Mouse (Mus musculus): ENCODE measurements around the gene Gpd2.
A peak's percentile ranks its signal among the peaks of the same experiment; 100 is the strongest.

Gpd2 gene

DNA sequence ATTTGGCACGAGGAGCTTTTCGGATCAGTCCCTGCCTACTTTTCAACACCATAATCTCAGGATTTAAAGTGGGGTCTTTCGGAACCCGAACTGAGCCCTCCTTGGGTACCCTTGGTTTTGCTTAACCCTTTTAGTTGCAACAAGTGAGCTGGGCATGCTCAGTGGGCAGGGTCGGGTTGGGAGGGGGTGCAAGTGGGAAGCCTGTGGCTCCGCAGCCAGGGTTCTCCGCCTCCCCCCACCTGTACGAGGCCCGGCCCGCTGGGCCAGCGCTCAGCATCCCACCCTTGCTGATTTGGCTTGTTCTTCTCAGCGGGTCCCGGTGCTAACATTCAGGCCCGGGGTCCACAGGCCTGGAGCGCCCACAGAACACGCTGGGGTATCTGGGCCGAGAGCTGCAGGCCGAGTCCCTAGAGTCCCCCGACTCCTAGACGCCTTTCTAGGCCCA, at the start of gene Gpd2:
Gene Gpd2 (plus strand): TSS at position 161 of the 445 bp plus-strand sequence.
- no peak for DNase-seq (ENCODE audit: low spot score)

DNA sequence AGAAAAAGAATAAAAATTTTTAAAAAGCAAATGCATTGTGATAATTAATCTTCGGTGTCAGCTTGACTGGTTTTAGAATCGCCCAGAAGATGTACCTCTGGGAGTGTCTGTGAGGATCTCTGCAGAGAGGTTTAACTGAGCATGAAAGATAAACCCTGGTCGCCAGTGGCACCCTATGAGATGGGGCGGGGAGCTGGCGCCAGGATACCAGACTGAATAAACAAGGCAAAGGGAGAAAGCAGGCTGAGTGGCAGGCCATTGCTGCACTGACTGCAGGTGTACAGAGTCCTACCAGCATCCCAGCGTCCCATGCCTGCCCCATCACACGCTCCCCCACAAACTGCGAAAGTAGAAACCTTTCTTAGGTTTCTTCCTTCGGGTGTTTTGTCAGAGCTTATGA, 49.2 kb upstream of the Gpd2 start:
- no peak for DNase-seq (ENCODE audit: low spot score)

GRCm38 (mm10) chr2:57190884-57191283, 46.6 kb upstream of the Gpd2 start:
- no peak for DNase-seq (ENCODE audit: low spot score)

- DNase-seq (ENCODE audit: low spot score): no peak
Measured at GRCm38 (mm10) chr2:57199046-57199445, 38.4 kb upstream of the Gpd2 start.

GRCm38 (mm10) chr2:57208472-57209083, 28.9 kb upstream of the Gpd2 start:
- no peak for DNase-seq (ENCODE audit: low spot score)

DNA sequence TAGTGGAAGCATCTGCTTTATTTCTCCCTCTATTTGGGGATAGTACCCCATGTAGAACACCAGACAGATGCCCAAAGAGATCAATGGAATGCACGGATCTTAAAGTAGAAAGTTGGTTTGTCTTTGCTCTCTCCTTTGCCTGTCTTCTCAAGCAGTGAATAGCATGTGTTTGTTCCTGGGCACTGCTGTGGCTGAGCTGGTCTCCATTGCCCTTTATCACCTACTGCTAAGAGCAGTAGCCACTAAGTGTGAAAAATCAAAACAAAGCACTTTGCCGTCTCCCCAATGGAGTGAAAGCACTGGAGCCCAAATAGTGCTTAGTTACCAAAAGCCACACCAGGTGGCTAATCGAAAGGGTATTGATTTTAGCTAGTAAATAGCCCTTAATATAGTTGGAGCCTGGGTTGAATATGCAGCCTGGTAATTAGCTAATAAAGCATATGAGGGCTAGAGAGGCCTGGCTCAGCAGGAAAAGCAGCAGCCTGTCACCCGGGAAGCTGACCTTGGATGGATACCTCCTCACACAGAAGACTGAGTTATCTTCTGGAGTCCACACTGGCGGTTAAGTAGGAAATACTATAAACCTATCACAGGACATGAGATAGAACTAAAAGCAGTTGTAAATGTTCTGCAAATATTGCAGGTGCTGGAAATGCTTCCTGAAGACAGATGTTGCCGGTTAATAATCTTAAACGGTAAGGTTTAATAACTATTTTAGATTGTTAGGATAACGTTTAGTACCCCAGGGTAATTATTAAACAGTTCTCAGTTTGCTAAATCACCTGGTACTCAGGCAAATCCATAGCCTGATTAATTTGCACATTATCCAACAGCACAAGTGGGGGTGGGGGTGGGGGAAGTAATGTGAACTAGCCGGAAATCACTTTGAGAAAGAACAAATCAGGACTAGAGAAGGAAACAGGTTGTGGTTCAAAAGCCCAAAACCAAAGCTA, 26.1 kb upstream of the Gpd2 start:
- no peak for DNase-seq (ENCODE audit: low spot score)

DNA sequence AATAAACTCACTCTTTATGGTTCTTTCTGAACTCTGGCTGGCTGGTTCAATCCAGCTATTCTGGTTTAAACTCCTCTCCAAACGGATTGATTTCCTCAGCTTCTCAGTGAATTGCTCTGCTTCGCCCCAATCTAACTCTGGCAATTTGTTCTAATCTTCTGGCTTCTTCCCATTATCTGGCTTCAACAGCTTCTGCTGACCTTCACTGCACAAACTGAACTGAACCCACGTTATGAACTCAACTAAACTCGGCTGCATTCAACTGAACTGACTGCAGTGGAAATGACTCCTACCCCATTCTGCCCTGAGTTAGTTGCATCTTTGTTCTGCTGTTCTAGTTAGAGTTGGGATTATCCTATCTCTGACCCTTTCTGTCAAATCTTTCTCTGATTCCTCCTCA, 24.1 kb upstream of the Gpd2 start:
- DNase-seq (ENCODE audit: low spot score): no peak

- DNase-seq (ENCODE audit: low spot score): no peak
Measured at GRCm38 (mm10) chr2:57223288-57224026, 14.0 kb upstream of the Gpd2 start.

- DNase-seq (ENCODE audit: low spot score): no peak
Measured at GRCm38 (mm10) chr2:57225236-57225635, 12.2 kb upstream of the Gpd2 start.

GRCm38 (mm10) chr2:57227425-57227824, 10.0 kb upstream of the Gpd2 start:
- DNase-seq (ENCODE audit: low spot score): no peak

GRCm38 (mm10) chr2:57229647-57230240, 7.7 kb upstream of the Gpd2 start:
- DNase-seq (ENCODE audit: low spot score): peak; percentile 77

DNA sequence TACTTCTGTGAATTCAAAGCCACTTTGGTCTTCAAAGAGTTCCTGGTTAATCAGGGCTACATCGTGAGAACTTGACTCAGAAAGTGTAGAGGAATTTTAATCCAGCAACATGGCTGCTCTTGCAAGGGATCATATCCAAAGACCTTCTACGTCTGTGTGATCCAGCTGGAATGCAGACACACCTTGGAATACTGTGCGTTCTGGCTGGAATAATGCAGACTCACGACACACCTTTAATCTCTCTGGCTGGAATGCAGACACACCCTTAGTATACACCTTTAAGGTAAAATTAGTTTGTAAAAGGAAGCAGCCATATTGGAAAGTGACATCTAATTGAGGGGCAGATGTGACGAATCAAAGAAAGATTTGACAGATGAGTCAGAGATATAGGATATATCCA, 6.0 kb upstream of the Gpd2 start:
- no peak for DNase-seq (ENCODE audit: low spot score)

DNA sequence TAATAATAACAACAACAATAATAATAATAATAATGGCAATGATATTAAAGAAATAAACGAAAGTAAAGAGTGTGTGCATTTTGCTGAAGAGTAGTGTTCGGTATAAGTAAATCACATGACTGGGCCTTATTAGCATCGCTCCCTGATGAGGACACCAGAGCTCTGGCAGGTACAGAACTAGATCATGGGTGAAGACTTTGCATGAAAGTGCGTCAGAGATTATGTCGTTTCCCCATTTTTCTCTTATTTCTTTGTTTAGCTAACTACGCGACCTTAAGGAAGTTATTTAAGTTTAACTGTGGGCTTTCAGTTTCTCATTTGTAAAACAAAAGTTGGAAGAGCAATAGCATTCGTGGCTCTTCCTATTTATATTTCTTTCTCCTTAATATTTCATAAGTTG, 5.1 kb upstream of the Gpd2 start:
- DNase-seq (ENCODE audit: low spot score): no peak

- DNase-seq (ENCODE audit: low spot score): no peak
Measured at GRCm38 (mm10) chr2:57236246-57236645, 1.2 kb upstream of the Gpd2 start.

GRCm38 (mm10) chr2:57237026-57237425, 409 bp upstream of the Gpd2 start:
- DNase-seq (ENCODE audit: low spot score): no peak

DNA sequence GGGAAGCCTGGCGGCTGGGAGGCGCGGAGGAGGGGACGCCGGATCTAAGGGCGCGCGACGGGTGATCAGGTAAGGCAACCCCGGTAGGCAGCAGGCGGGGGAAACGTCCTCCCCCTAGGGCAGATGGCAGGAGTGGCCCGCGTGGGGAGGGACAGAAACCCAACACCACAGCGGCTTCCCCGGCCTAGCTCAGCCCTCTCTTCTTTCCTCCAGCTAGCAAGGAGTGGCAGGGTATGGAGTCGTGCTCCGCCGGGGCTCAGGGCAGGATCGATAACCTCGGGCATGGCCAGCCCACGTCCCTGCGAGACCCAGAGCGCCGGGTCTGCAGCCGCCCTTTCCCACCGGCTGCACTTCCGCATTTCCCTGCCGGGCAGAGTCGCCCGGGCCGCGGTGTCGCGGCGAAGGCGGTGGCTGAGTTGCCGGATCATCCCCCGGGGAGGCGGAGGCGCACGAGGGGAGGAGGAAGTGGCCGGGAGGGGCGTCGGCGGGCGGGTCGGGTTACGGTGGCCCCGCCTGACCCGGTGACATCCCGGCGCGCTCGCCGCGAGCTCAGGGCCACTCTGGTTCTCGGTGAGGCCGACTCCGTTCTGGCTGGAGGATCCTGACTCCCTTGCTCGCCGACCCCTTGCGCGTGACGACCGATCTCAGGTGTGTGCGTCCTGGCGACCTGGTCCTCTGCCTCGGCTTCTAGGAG, 632 bp downstream of the Gpd2 start:
- peak; percentile 86 for DNase-seq (ENCODE audit: low spot score)

DNA sequence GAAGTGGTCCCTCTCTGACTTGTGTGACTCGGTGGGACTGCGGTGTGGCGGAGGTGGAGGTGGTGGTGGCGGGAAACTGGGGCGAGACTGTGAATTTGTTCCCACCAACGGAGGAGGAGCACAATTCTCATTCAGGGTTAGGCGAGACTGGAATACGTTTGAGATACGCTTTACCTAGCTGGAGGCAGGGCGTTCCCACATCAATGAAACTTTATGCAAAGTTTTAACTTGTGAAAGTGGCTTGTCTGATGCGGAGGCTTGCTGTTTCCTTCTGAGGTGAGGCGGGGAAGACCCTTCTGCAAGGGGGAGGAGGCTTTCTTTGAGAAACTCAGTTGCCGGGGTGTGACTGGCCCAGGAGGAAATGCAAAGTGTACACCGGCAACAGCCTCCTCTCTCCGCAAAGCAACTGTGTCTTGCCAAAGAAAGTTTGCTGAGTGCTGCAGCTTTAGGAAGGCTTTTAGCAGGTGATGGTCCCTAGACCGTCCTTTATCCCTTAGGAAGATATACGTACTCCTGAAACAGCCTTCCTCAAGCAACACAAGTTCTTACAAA, 1.3 kb downstream of the Gpd2 start:
- peak; percentile 27 for DNase-seq (ENCODE audit: low spot score)

- no peak for DNase-seq (ENCODE audit: low spot score)
Measured at GRCm38 (mm10) chr2:57239356-57239755, 1.9 kb downstream of the Gpd2 start.

DNA sequence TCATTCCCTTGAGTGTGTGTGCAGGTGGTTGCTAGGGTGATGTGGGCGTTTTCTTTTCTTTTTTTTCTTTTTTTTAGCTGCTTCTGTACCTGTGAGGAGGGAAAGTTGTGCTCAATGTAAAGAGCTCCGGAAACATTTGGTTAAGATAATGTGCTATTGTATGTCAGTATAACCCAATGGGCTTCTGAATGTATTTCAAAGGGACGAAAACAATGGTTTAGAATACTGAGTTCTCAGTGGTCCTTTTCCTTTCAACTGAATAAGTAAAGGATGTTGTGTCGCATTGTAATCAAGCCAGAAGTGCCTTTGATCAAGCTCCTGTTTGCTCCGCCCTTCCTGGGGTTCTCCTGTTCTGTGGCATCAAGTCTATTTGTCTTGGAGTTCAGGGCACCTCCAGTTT, 6.6 kb downstream of the Gpd2 start:
- DNase-seq (ENCODE audit: low spot score): no peak

DNA sequence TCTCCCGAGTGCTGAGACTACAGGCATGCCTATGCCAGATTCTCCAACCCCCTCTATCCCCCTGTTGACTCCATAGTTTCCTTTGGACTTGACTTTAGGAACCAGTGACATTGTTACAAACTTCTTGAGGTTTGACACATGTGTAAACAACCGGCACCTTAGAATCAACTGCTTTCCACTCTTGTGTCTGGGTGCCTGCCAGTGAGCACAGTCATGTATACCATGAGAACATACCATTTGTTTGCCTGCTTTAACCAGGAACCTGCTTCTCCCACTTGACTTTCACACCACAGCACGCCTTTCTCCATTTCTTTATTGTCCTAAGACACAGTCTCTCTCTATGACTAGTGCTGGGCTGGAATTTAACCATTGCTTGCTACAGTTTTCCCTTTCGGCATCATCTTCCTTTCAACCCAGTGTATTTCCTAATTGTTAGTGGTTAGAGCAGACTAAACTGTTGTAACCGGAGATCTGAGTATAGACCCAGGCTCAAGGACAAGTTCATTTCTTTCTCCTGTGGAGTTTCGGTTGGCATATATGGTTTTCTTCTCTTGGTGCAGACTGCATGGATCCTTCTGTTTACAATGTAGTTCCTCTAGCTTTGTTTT, 8.4 kb downstream of the Gpd2 start:
- DNase-seq (ENCODE audit: low spot score): no peak

- DNase-seq (ENCODE audit: low spot score): no peak
Measured at GRCm38 (mm10) chr2:57250113-57250512, 12.7 kb downstream of the Gpd2 start.
